Mouse (Mus musculus) adrenal gland, postnatal 25 days (tissue): ENCODE measurements around the gene Camk1d. TPM values are rescaled to one million over a fixed set of nuclear protein-coding genes. Genes with fewer than 3 reads are reported as not detected.
"Not testable (repeated sequence)": the region's sequence is repeated elsewhere in the genome, so short reads cannot be mapped to it uniquely, and the experiment has no call there.

Source experiments
- DNase-seq: peaks from one replicate; pipeline ENCODE4 v3.0.0; 2021; ENCODE audit warnings: mixed read lengths
- total RNA-seq: library from RNA; stranded (reverse); gene quantifications from 2 replicates; pipeline ENCODE4 v1.2.3, GENCODE M21; 2021

Camk1d gene
- total RNA-seq, 1 experiment from 2014 or later = 7.4 TPM

GRCm38 (mm10) chr2:5611601-5612000 lies 102.7 kb downstream of the Camk1d start:
- DNase-seq = no peak

GRCm38 (mm10) chr2:5610521-5610920 lies 103.8 kb downstream of the Camk1d start:
- DNase-seq = no peak

- no peak for DNase-seq
These were observed 106.1 kb downstream of the Camk1d start for GRCm38 (mm10) chr2:5607920-5608841.

GRCm38 (mm10) chr2:5605849-5606248 lies 108.5 kb downstream of the Camk1d start:
- DNase-seq = no peak

- no peak for DNase-seq
These were observed 112.3 kb downstream of the Camk1d start for GRCm38 (mm10) chr2:5602044-5602443.

- not testable (repeated sequence) for DNase-seq
These were observed 113.1 kb downstream of the Camk1d start for GRCm38 (mm10) chr2:5601243-5601642.

- DNase-seq = no peak
These were observed 113.9 kb downstream of the Camk1d start for GRCm38 (mm10) chr2:5600183-5600962.

GRCm38 (mm10) chr2:5599713-5600112 lies 114.6 kb downstream of the Camk1d start:
- DNase-seq = no peak

GRCm38 (mm10) chr2:5598533-5598932 lies 115.8 kb downstream of the Camk1d start:
- no peak for DNase-seq

GRCm38 (mm10) chr2:5596882-5597281 lies 117.4 kb downstream of the Camk1d start:
- no peak for DNase-seq

- no peak for DNase-seq
These were observed 118.7 kb downstream of the Camk1d start for GRCm38 (mm10) chr2:5595356-5596191.

GRCm38 (mm10) chr2:5592461-5593136 lies 121.7 kb downstream of the Camk1d start:
- no peak for DNase-seq

GRCm38 (mm10) chr2:5590074-5590473 lies 124.2 kb downstream of the Camk1d start:
- DNase-seq = no peak

- no peak for DNase-seq
These were observed 125.2 kb downstream of the Camk1d start for GRCm38 (mm10) chr2:5589163-5589562.

- no peak for DNase-seq
These were observed 125.9 kb downstream of the Camk1d start for GRCm38 (mm10) chr2:5588329-5588982.

- no peak for DNase-seq
These were observed 129.8 kb downstream of the Camk1d start for GRCm38 (mm10) chr2:5584318-5585027.

- no peak for DNase-seq
These were observed 134.9 kb downstream of the Camk1d start for GRCm38 (mm10) chr2:5579391-5579790.

- DNase-seq = no peak
These were observed 136.8 kb downstream of the Camk1d start for GRCm38 (mm10) chr2:5577399-5578129.

GRCm38 (mm10) chr2:5572314-5573006 lies 141.9 kb downstream of the Camk1d start:
- DNase-seq = no peak
